Mouse (Mus musculus) large intestine, adult 2 months (tissue): Measurements from ENCODE around the gene Olfr1301. TPM values are rescaled to one million over a fixed set of nuclear protein-coding genes. Genes with fewer than 3 reads are reported as not detected.

Experiments used
- DNase-seq: peaks from one replicate; pipeline ENCODE4 v3.0.0-alpha.2; 2012; ENCODE audit warnings: low read depth, low spot score
- WGBS: fragments of 180-500 bp; shearing (Covaris S2); methylation state at CpG from one replicate; pipeline ENCODE4 v1.1.7; 2018; 5-methylcytosine and 5-hydroxymethylcytosine counted together
- polyA plus RNA-seq: library from polyadenylated mRNA; depleted of rRNA; stranded (reverse); fragments of >200 nt; gene quantifications from 2 replicates; pipeline ENCODE4 v1.2.3, GENCODE M21; 2012; rRNA removed

Gene Olfr1301
- polyA plus RNA-seq, result not detected in 2 replicates

- WGBS, result 77% methylated on average over 3 of the region's 3 CpGs
- no peak for DNase-seq
These were observed at the start of gene Olfr1301 for GRCm38 (mm10) chr2:111750706-111751105. Gene Olfr1301, plus strand, starts transcription at chr2:111751006.

GRCm38 (mm10) chr2:111726739-111727138 is 24.1 kb upstream of the Olfr1301 start:
- DNase-seq, result no peak

- no peak for DNase-seq
- WGBS, result 70% methylated on average over 2 of the region's 2 CpGs
These were observed 26.3 kb downstream of the Olfr1301 start, which contains the start of gene Olfr1302 for GRCm38 (mm10) chr2:111777129-111777528. Gene Olfr1302, plus strand, starts transcription at chr2:111777429.

Other genes with a start within 250 kb of the Olfr1301 start
- gene Olfr1293-ps, start 225.8 kb upstream of the Olfr1301 start, polyA plus RNA-seq, result not detected in 2 replicates
- not detected in 2 replicates for gene Olfr1294, start 210.7 kb upstream of the Olfr1301 start, polyA plus RNA-seq
- not detected in 2 replicates for gene Olfr1295, start 181.3 kb upstream of the Olfr1301 start, polyA plus RNA-seq
- not detected in 2 replicates for gene Olfr1297, start 124.5 kb upstream of the Olfr1301 start, polyA plus RNA-seq
- gene Olfr1298, start 101.8 kb upstream of the Olfr1301 start, polyA plus RNA-seq, result not detected in 2 replicates
- gene Olfr1299, start 89.6 kb upstream of the Olfr1301 start, polyA plus RNA-seq, result not detected in 2 replicates
- not detected in 2 replicates for gene Olfr1302, start 26.4 kb downstream of the Olfr1301 start, polyA plus RNA-seq
- not detected in 2 replicates for gene Olfr1303, start 69.3 kb downstream of the Olfr1301 start, polyA plus RNA-seq
- not detected in 2 replicates for gene Olfr1305, start 126.1 kb downstream of the Olfr1301 start, polyA plus RNA-seq
- gene Olfr1306, start 165.3 kb downstream of the Olfr1301 start, polyA plus RNA-seq, result not detected in 2 replicates
- not detected in 2 replicates for gene Olfr1307, start 198.4 kb downstream of the Olfr1301 start, polyA plus RNA-seq
- gene Olfr1308, start 213.9 kb downstream of the Olfr1301 start, polyA plus RNA-seq, result not detected in 2 replicates
- gene Olfr1309, start 239.3 kb downstream of the Olfr1301 start, polyA plus RNA-seq, result not detected in 2 replicates